Mouse (Mus musculus): ENCODE results near the gene Lpar1. TPM values are rescaled to one million over a fixed set of nuclear protein-coding genes. Genes with fewer than 3 reads are reported as not detected.

The Lpar1 gene
- total and polyA plus RNA-seq, 3 experiments: not detected

GRCm38 (mm10) chr4:58552731-58553630, 717 bp downstream of the Lpar1 start:
- Histone ChIP-seq H3K9ac (ENCODE audit: control insufficient read depth, low read depth, low read length, poor library complexity, severe bottlenecking) (no peak overlapping the region), H3K27ac (ENCODE audit: control insufficient read depth, low read depth, low read length) (no peak overlapping the region), H3K79me2 (ENCODE audit: control insufficient read depth, insufficient read depth, low read length, poor library complexity) (no peaks in the 10 kb centered on the region), H3K9me3 (replicated peaks; ENCODE audit: insufficient read depth, low read length) (no peaks in the 10 kb centered on the region), H3K27me3 (ENCODE audit: control insufficient read depth in 1 of 2, insufficient read depth in 2 of 2, low read length in 2 of 2) (no peaks in the 10 kb centered on the region), H3K4me1 (ENCODE audit: control insufficient read depth in 1 of 2, insufficient read depth in 2 of 2, low read length in 2 of 2) (no peaks in the 10 kb centered on the region), H3K36me3 (ENCODE audit: control insufficient read depth in 1 of 2, insufficient read depth in 2 of 2, low read length in 2 of 2) (no peaks in the 10 kb centered on the region), H3K4me3 (ENCODE audit: control insufficient read depth in 1 of 2, insufficient read depth in 1 of 2, low read depth in 2 of 2, low read length in 2 of 2) (no peak overlapping the region)
- no peak for TF ChIP-seq HCFC1 (IDR thresholded peaks at IDR 0.05; ENCODE audit: low read depth, low read length)
- TF ChIP-seq BHLHE40 (IDR thresholded peaks at IDR 0.05; ENCODE audit: borderline replicate concordance, low read depth, low read length): no peak
- TF ChIP-seq MAFK (IDR thresholded peaks at IDR 0.05; ENCODE audit: borderline replicate concordance, low read depth, low read length): no peak
- TF ChIP-seq MEF2A (IDR thresholded peaks at IDR 0.05; ENCODE audit: extremely low read depth, insufficient replicate concordance, low read depth, low read length, poor library complexity, severe bottlenecking): no peak
- TF ChIP-seq TCF12 (IDR thresholded peaks at IDR 0.05; ENCODE audit: low read depth, low read length): no peak
- no peak for TF ChIP-seq USF2 (IDR thresholded peaks at IDR 0.05; ENCODE audit: borderline replicate concordance in 1 of 2, insufficient read depth in 1 of 2, low read depth in 1 of 2, low read length in 2 of 2)
- TF ChIP-seq MYB (IDR thresholded peaks at IDR 0.05; ENCODE audit: low read depth, low read length): no peak
- TF ChIP-seq TBP (IDR thresholded peaks at IDR 0.05; ENCODE audit: low read depth, low read length): no peak
- no peak for TF ChIP-seq JUND (IDR thresholded peaks at IDR 0.05; ENCODE audit: low read depth, low read length)
- TF ChIP-seq E2F4 (IDR thresholded peaks at IDR 0.05; ENCODE audit: borderline replicate concordance, low read depth, low read length): no peak
- no peak for TF ChIP-seq POLR2A (IDR thresholded peaks at IDR 0.05; ENCODE audit: control insufficient read depth in 1 of 2, insufficient read depth in 1 of 2, low read depth in 1 of 2, low read length in 2 of 2, poor library complexity in 1 of 2)
- DNase-seq (ENCODE audit: low read depth, low spot score): no peak

GRCm38 (mm10) chr4:58552229-58552628, 1.5 kb downstream of the Lpar1 start:
- Histone ChIP-seq H3K9ac (ENCODE audit: control insufficient read depth, low read depth, low read length, poor library complexity, severe bottlenecking) (no peak overlapping the region), H3K27ac (ENCODE audit: control insufficient read depth, low read depth, low read length) (no peak overlapping the region), H3K36me3 (ENCODE audit: control insufficient read depth in 1 of 2, insufficient read depth in 2 of 2, low read length in 2 of 2) (no peaks in the 10 kb centered on the region), H3K27me3 (ENCODE audit: control insufficient read depth in 1 of 2, insufficient read depth in 2 of 2, low read length in 2 of 2) (no peaks in the 10 kb centered on the region), H3K4me1 (ENCODE audit: control insufficient read depth in 1 of 2, insufficient read depth in 2 of 2, low read length in 2 of 2) (no peaks in the 10 kb centered on the region), H3K4me3 (ENCODE audit: control insufficient read depth in 1 of 2, insufficient read depth in 1 of 2, low read depth in 2 of 2, low read length in 2 of 2) (no peak overlapping the region), H3K79me2 (ENCODE audit: control insufficient read depth, insufficient read depth, low read length, poor library complexity) (no peaks in the 10 kb centered on the region), H3K9me3 (replicated peaks; ENCODE audit: insufficient read depth, low read length) (no peaks in the 10 kb centered on the region)
- no peak for DNase-seq (ENCODE audit: low read depth, low spot score)
- no peak for TF ChIP-seq ZNF384 (IDR thresholded peaks at IDR 0.05; ENCODE audit: low read depth, low read length)
- TF ChIP-seq E2F4 (IDR thresholded peaks at IDR 0.05; ENCODE audit: borderline replicate concordance, low read depth, low read length): no peak
- TF ChIP-seq EP300 (IDR thresholded peaks at IDR 0.05; ENCODE audit: low read depth in 1 of 2, low read length in 2 of 2): no peak
- no peak for TF ChIP-seq USF1 (IDR thresholded peaks at IDR 0.05; ENCODE audit: low read depth, low read length)
- TF ChIP-seq TBP (IDR thresholded peaks at IDR 0.05; ENCODE audit: low read depth, low read length): no peak
- TF ChIP-seq SIN3A (IDR thresholded peaks at IDR 0.05; ENCODE audit: low read length): no peak
- TF ChIP-seq TAL1 (IDR thresholded peaks at IDR 0.05; ENCODE audit: low read length): no peak
- TF ChIP-seq POLR2AphosphoS2 (IDR thresholded peaks at IDR 0.05; ENCODE audit: low read length): no peak
